32 mouse cellular contexts compared by ENCODE assay signal in the genomic region with DNA sequence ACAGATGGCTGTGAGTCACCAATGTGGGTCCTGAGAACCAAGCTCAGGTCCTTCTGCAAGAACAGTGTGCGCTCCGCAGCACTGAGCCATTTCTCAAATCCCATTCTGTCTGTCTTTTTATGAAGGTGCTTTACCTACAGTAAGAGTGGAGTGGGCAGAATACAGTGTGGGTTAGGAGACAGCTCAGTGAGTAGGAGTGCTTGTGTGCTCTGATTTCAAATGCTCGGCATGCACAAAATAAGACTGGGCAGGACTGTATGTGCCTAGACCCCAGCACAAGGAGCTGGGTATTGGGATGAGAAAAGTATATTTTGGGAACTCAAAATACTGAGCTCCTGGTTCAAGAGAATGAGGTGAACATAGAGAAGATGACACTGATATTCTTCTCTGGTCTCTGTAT.
"Had no signal": no experiment of that assay in that cellular context is flagged by ENCODE, and none has a peak within 500 bp of the region (broad histone marks: within the 10 kb centered on the region; RNA-seq: fewer than 3 reads in every experiment).

No protein-coding gene starts in this region.

- H3K4me3 ChIP-seq: limb, embryonic 10.5 days; limb, embryonic 12.5 days; limb, embryonic 13.5 days; limb, embryonic 15.5 days; liver, embryonic 12.5 days; liver, embryonic 13.5 days; liver, embryonic 15.5 days; lung, embryonic 15.5 days; megakaryocyte, embryonic 14.5 days; midbrain, embryonic 10.5 days; midbrain, embryonic 12.5 days; midbrain, embryonic 13.5 days; midbrain, embryonic 15.5 days; myocyte; neural tube, embryonic 12.5 days had no signal

- H3K9me3 ChIP-seq: limb, embryonic 10.5 days; limb, embryonic 12.5 days; limb, embryonic 13.5 days; limb, embryonic 15.5 days; liver, embryonic 12.5 days; liver, embryonic 13.5 days; liver, embryonic 15.5 days; lung, embryonic 15.5 days; megakaryocyte, embryonic 14.5 days; midbrain, embryonic 10.5 days; midbrain, embryonic 12.5 days; midbrain, embryonic 13.5 days; midbrain, embryonic 15.5 days; neural tube, embryonic 12.5 days had no signal

- H3K27me3 ChIP-seq: limb, embryonic 12.5 days; limb, embryonic 13.5 days; limb, embryonic 15.5 days; liver, embryonic 12.5 days; liver, embryonic 13.5 days; liver, embryonic 15.5 days; lung, embryonic 15.5 days; megakaryocyte, embryonic 14.5 days; midbrain, embryonic 12.5 days; midbrain, embryonic 13.5 days; midbrain, embryonic 15.5 days; neural tube, embryonic 12.5 days had no signal

- H3K27ac ChIP-seq: limb, embryonic 10.5 days; limb, embryonic 12.5 days; limb, embryonic 13.5 days; limb, embryonic 15.5 days; liver, embryonic 12.5 days; liver, embryonic 13.5 days; liver, embryonic 14.5 days; liver, embryonic 15.5 days; lung, embryonic 15.5 days; macrophage; midbrain, embryonic 10.5 days; midbrain, embryonic 12.5 days; midbrain, embryonic 13.5 days; midbrain, embryonic 15.5 days; neural tube, embryonic 12.5 days had no signal

- H3K4me1 ChIP-seq: limb, embryonic 10.5 days; limb, embryonic 12.5 days; limb, embryonic 13.5 days; limb, embryonic 15.5 days; liver, embryonic 12.5 days; liver, embryonic 13.5 days; liver, embryonic 15.5 days; lung, embryonic 15.5 days; midbrain, embryonic 10.5 days; midbrain, embryonic 12.5 days; midbrain, embryonic 13.5 days; midbrain, embryonic 15.5 days; neural tube, embryonic 12.5 days had no signal

- H3K4me2 ChIP-seq: limb, embryonic 12.5 days; limb, embryonic 13.5 days; limb, embryonic 15.5 days; liver, embryonic 11.5 days; liver, embryonic 12.5 days; liver, embryonic 13.5 days; liver, embryonic 15.5 days; lung, embryonic 14.5 days; lung, embryonic 15.5 days; midbrain, embryonic 11.5 days; midbrain, embryonic 12.5 days; midbrain, embryonic 13.5 days; midbrain, embryonic 15.5 days; neural tube, embryonic 12.5 days had no signal

- DNase-seq: left cerebral cortex, postnatal 4 days; liver; liver, embryonic 13.5 days; liver, postnatal 0 days; lung, adult 18-20 months; lung, adult 2 months; lung, embryonic 14.5 days; lung, postnatal 10 days; lung, postnatal 14 days; lung, postnatal 36 days; lung, postnatal 4 days; midbrain, embryonic 14.5 days had no signal

- ATAC-seq: liver, embryonic 12.5 days; liver, postnatal 0 days; lung, postnatal 0 days; midbrain, embryonic 13.5 days; midbrain, embryonic 15.5 days; midbrain, embryonic 16.5 days had no signal

- H3K9ac ChIP-seq: limb, embryonic 12.5 days; limb, embryonic 13.5 days; limb, embryonic 15.5 days; liver, embryonic 12.5 days; liver, embryonic 13.5 days; liver, embryonic 14.5 days; liver, embryonic 15.5 days; liver, postnatal 0 days; lung, embryonic 14.5 days; lung, embryonic 15.5 days; midbrain, embryonic 12.5 days; midbrain, embryonic 13.5 days; midbrain, embryonic 15.5 days; neural tube, embryonic 12.5 days had no signal
